Comparison of ENCODE assay signal across 29 mouse cellular contexts in the genomic region with DNA sequence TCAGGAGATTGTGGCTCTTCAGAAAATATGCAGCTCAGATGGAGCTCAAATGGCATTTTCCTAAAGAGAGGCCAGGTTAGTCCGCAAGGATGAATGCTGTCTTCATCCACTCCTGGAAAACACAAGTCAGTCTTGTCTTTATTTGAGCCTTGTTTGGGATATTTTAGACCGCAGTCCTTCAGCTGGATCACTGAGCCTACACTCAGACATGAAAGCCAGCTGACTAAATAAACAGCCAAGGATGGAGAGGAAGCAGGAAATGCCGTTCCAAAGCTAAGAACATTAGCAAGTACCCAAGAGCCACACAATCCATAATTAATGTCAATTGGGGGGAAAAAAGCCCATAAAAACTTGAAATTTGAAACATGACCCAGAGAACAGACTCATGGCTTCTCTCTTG.
A peak's percentile ranks its signal among the peaks of the same experiment; 100 is the strongest.
DNase-seq lines count a peak whose midpoint lies in the region; ATAC-seq and TF ChIP-seq lines count a peak whose summit lies in the region.
"Had no signal": no experiment of that assay in that cellular context is flagged by ENCODE, and none has a peak within 500 bp of the region (broad histone marks: within the 10 kb centered on the region; RNA-seq: fewer than 3 reads in every experiment).

No protein-coding gene starts in this region.

- no peaks in the 10 kb centered on the region for H3K4me1 ChIP-seq in forebrain, embryonic 11.5 days (replicated peaks; ENCODE audit: control insufficient read depth, insufficient read depth, low read length)
- H3K4me1 ChIP-seq in forebrain, embryonic 10.5 days = peaks cover 13% of the 10 kb centered on the region
- 0 out of 2 replicates have a peak, but pooled peaks cover 4% of the 10 kb centered on the region for H3K4me1 ChIP-seq in kidney, postnatal 0 days (replicated peaks; ENCODE audit: insufficient read depth, low read length)
- H3K4me1 ChIP-seq in lung, embryonic 15.5 days = peaks cover 21% of the 10 kb centered on the region
- H3K4me1 ChIP-seq: intestine, embryonic 15.5 days; neural tube, embryonic 12.5 days had no signal

- no peak overlapping the region for H3K27ac ChIP-seq in forebrain, embryonic 11.5 days (ENCODE audit: low read depth, low read length)
- H3K27ac ChIP-seq in forebrain, embryonic 10.5 days = no peak overlapping the region
- H3K27ac ChIP-seq in kidney, postnatal 0 days = peak overlapping the region; percentile 33; the same call in 1 of the 2 replicates
- H3K27ac ChIP-seq in lung, embryonic 15.5 days = peak overlapping the region; percentile 9; the same call in 1 of the 2 replicates
- H3K27ac ChIP-seq: embryonic facial prominence, embryonic 13.5 days; heart, embryonic 10.5 days; heart, embryonic 15.5 days; intestine, embryonic 15.5 days; limb, embryonic 13.5 days; neural tube, embryonic 12.5 days had no signal

- no peak overlapping the region for H3K9ac ChIP-seq in forebrain, embryonic 11.5 days (ENCODE audit: low read length)
- H3K9ac ChIP-seq in kidney, postnatal 0 days (ENCODE audit: low read depth, low read length) = no peak overlapping the region
- no peak overlapping the region for H3K9ac ChIP-seq in lung, embryonic 15.5 days
- H3K9ac ChIP-seq: embryonic facial prominence, embryonic 13.5 days; heart, embryonic 15.5 days; intestine, embryonic 15.5 days; limb, embryonic 13.5 days; neural tube, embryonic 12.5 days had no signal

- no peak for ATAC-seq in forebrain, embryonic 11.5 days (replicated peaks; ENCODE audit: low FRiP score)
- no peak for ATAC-seq in kidney, postnatal 0 days (replicated peaks; ENCODE audit: low FRiP score, low read depth)
- ATAC-seq in lung, embryonic 15.5 days (ENCODE audit: borderline replicate concordance, extremely low read depth, low FRiP score, low TSS enrichment) = no peak
- ATAC-seq: forebrain, embryonic 14.5 days; hindbrain, embryonic 16.5 days; intestine, embryonic 15.5 days had no signal

- peak; percentile 18 for DNase-seq in forebrain, embryonic 11.5 days (ENCODE audit: low spot score)
- no peak for DNase-seq in forebrain, embryonic 10.5 days (ENCODE audit: extremely low spot score, low spot score)
- DNase-seq in kidney, postnatal 0 days (ENCODE audit: low spot score) = peak; percentile 79
- no peak for DNase-seq in kidney, postnatal 4 days
- DNase-seq in lung, postnatal 14 days = no peak
- peak; percentile 55 for DNase-seq in lung, postnatal 25 days (ENCODE audit: low spot score)
- no peak for DNase-seq in cerebellum, adult 18-20 months
- DNase-seq: adrenal gland, adult 8-10 months; cerebellum, adult 9-10 months; cerebellum, postnatal 36 days; gastrocnemius, postnatal 14 days; heart, adult 11 months; right cerebral cortex, adult 18-20 months; spleen, adult 18-20 months; thymus, postnatal 14 days had no signal

- no peak overlapping the region for H3K4me3 ChIP-seq in forebrain, embryonic 11.5 days (ENCODE audit: low read depth, low read length)
- no peak overlapping the region for H3K4me3 ChIP-seq in forebrain, embryonic 10.5 days
- no peak overlapping the region for H3K4me3 ChIP-seq in kidney, postnatal 0 days (replicated peaks; ENCODE audit: low read depth, low read length)
- no peak overlapping the region for H3K4me3 ChIP-seq in lung, embryonic 15.5 days
- H3K4me3 ChIP-seq: embryonic facial prominence, embryonic 13.5 days; erythroblast, embryonic 14.5 days; heart, embryonic 10.5 days; heart, embryonic 15.5 days; intestine, embryonic 15.5 days; limb, embryonic 13.5 days; myocyte; neural tube, embryonic 12.5 days had no signal

- no peak for TF ChIP-seq CTCF in kidney, postnatal 0 days (IDR thresholded peaks at IDR 0.05; ENCODE audit: low read depth)

- 77% methylated on average over 3 of the region's 3 CpGs for WGBS in forebrain, embryonic 11.5 days
- 79% methylated on average over 3 of the region's 3 CpGs for WGBS in forebrain, embryonic 10.5 days
- 29% methylated on average over 3 of the region's 3 CpGs for WGBS in kidney, postnatal 0 days
- WGBS in lung, embryonic 15.5 days = 30% methylated on average over 3 of the region's 3 CpGs

- H3K36me3 ChIP-seq in forebrain, embryonic 11.5 days (ENCODE audit: control insufficient read depth, insufficient read depth, low read length) = no peaks in the 10 kb centered on the region
- H3K36me3 ChIP-seq in forebrain, embryonic 10.5 days (replicated peaks) = no peaks in the 10 kb centered on the region
- H3K36me3 ChIP-seq in kidney, postnatal 0 days (ENCODE audit: insufficient read depth, low read length) = no peaks in the 10 kb centered on the region
- no peaks in the 10 kb centered on the region for H3K36me3 ChIP-seq in lung, embryonic 15.5 days
- H3K36me3 ChIP-seq: embryonic facial prominence, embryonic 13.5 days; G1E; heart, embryonic 10.5 days; heart, embryonic 15.5 days; intestine, embryonic 15.5 days; limb, embryonic 13.5 days; neural tube, embryonic 12.5 days had no signal

- no peak overlapping the region for H3K4me2 ChIP-seq in forebrain, embryonic 11.5 days (ENCODE audit: low read depth, low read length, severe bottlenecking)
- H3K4me2 ChIP-seq in kidney, postnatal 0 days (ENCODE audit: low read length) = no peak overlapping the region
- H3K4me2 ChIP-seq in lung, embryonic 15.5 days = no peak overlapping the region
- H3K4me2 ChIP-seq: embryonic facial prominence, embryonic 13.5 days; heart, embryonic 15.5 days; intestine, embryonic 15.5 days; limb, embryonic 13.5 days; liver, embryonic 11.5 days; midbrain, embryonic 11.5 days; neural tube, embryonic 12.5 days had no signal

- H3K27me3 ChIP-seq in forebrain, embryonic 11.5 days (ENCODE audit: control insufficient read depth, insufficient read depth, low read length) = no peaks in the 10 kb centered on the region
- no peaks in the 10 kb centered on the region for H3K27me3 ChIP-seq in forebrain, embryonic 10.5 days (ENCODE audit: poor library complexity, severe bottlenecking)
- no peaks in the 10 kb centered on the region for H3K27me3 ChIP-seq in kidney, postnatal 0 days (ENCODE audit: insufficient read depth, low read length)
- H3K27me3 ChIP-seq in lung, embryonic 15.5 days = no peaks in the 10 kb centered on the region
- H3K27me3 ChIP-seq: embryonic facial prominence, embryonic 13.5 days; heart, embryonic 15.5 days; intestine, embryonic 15.5 days; limb, embryonic 13.5 days; neural tube, embryonic 12.5 days had no signal

- no peaks in the 10 kb centered on the region for H3K9me3 ChIP-seq in forebrain, embryonic 11.5 days (ENCODE audit: control insufficient read depth, low read length)
- no peaks in the 10 kb centered on the region for H3K9me3 ChIP-seq in forebrain, embryonic 10.5 days
- no peaks in the 10 kb centered on the region for H3K9me3 ChIP-seq in kidney, postnatal 0 days (replicated peaks; ENCODE audit: low read length)
- H3K9me3 ChIP-seq in lung, embryonic 15.5 days = no peaks in the 10 kb centered on the region
- H3K9me3 ChIP-seq: embryonic facial prominence, embryonic 13.5 days; G1E; heart, embryonic 10.5 days; heart, embryonic 15.5 days; intestine, embryonic 15.5 days; limb, embryonic 13.5 days; neural tube, embryonic 12.5 days had no signal

Comparison
In these comparisons a context has a peak if more than half of its experiments do, and no peak if none do; other contexts are left out.
1. DNase-seq: peak in forebrain, embryonic 11.5 days (single experiment), kidney, postnatal 0 days (single experiment) and lung, postnatal 25 days (single experiment); none in forebrain, embryonic 10.5 days (single experiment), kidney, postnatal 4 days (0 of 2), lung, postnatal 14 days (single experiment) and cerebellum, adult 18-20 months (0 of 2).
2. H3K27ac ChIP-seq: peak in kidney, postnatal 0 days (single experiment) and lung, embryonic 15.5 days (single experiment); none in forebrain, embryonic 11.5 days (single experiment) and forebrain, embryonic 10.5 days (single experiment).